Mouse (Mus musculus) midbrain, embryonic 12.5 days (tissue): ENCODE measurements around the gene Nxph2. TPM values are rescaled to one million over a fixed set of nuclear protein-coding genes. Genes with fewer than 3 reads are reported as not detected.
A peak's percentile ranks its signal among the peaks of the same experiment; 100 is the strongest.
"Not testable (repeated sequence)": the region's sequence is repeated elsewhere in the genome, so short reads cannot be mapped to it uniquely, and the experiment has no call there.

Experiments
- ATAC-seq: fragments of 200-750 bp; cut with Nextera tagmentation; 2 replicates; pipeline ENCODE4 v1.8.0; 2017; ENCODE audit warnings: low read depth, moderate TSS enrichment, moderate library complexity; ENCODE audit not compliant: low FRiP score
- H3K27ac ChIP-seq: fragments of 300-500 bp; sonication (generic); replicated peaks from 2 replicates; pipeline ENCODE4 v1.5.1; 2016; ENCODE audit warnings: mild to moderate bottlenecking
- H3K27me3 ChIP-seq: fragments of 300-500 bp; sonication (generic); 2 replicates; pipeline ENCODE4 v1.6.1; 2016; ENCODE audit warnings: mild to moderate bottlenecking
- H3K36me3 ChIP-seq: fragments of 300-500 bp; sonication (generic); 2 replicates; pipeline ENCODE4 v1.6.1; 2016
- H3K4me1 ChIP-seq: fragments of 300-500 bp; sonication (generic); 2 replicates; pipeline ENCODE4 v1.6.1; 2016
- H3K4me2 ChIP-seq: fragments of 300-500 bp; sonication (generic); replicated peaks from 2 replicates; pipeline ENCODE4 v1.6.1; 2016; ENCODE audit warnings: mild to moderate bottlenecking, moderate library complexity
- H3K4me3 ChIP-seq: fragments of 300-500 bp; sonication (generic); 2 replicates; pipeline ENCODE4 v1.5.1; 2016; ENCODE audit warnings: mild to moderate bottlenecking
- H3K9ac ChIP-seq: fragments of 300-500 bp; sonication (generic); replicated peaks from 2 replicates; pipeline ENCODE4 v1.6.1; 2016; ENCODE audit warnings: mild to moderate bottlenecking, moderate library complexity
- H3K9me3 ChIP-seq: fragments of 300-500 bp; sonication (generic); 2 replicates; pipeline ENCODE4 v1.6.1; 2016; ENCODE audit warnings: mild to moderate bottlenecking
- WGBS: fragments of 180-500 bp; shearing (Covaris S2); methylation state at CpG from one replicate; pipeline ENCODE4 v1.1.7; 2016; 5-methylcytosine and 5-hydroxymethylcytosine counted together
- polyA plus RNA-seq: library from polyadenylated mRNA; unstranded; fragments of >200 nt; fragmentation: Nextera tagmentation; extraction: Ambion mirVana; gene quantifications from 2 replicates; pipeline ENCODE4 v1.2.1, GENCODE M21; 2016

Gene Nxph2
- polyA plus RNA-seq = not detected in 2 replicates

DNA sequence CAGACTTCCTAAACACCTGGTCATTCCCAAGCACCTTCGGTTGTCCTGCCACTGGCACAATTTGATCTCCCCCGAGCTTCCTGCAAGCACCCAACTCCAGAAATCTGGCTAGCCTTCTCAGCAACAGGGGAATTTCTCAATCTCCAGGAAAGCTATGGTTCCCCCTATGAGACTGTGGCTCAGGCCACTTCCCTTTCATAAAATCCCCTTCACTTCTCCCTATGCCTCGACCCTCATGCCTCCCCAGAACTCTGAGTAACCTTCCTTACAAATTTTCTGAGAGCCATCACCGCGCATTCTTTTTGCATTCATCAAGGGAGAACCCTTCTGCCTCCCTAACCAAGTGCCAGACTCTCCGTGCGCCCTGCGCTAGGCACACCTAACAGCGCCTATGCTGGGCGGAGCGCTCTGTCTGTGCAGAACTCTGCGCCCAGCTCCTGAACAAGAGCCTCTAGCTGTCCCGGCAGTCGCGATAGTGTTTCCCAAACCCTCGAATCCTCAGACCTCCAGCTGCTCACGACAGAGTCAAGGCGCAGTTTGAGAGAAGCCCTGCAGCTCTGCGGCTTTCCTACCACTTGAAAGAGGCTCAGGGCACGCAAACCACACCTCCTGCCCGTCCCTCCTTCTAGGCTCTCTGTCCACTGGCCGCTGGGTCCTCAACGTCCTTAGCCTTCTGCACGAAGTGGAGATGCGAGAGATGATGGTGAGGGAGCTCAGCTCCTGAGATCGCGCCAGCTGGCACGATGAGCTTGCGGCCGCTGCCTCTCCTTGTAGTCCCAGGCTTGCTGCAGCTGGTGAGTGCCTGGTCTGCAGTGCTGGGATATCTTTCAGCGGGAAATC, at the start of gene Nxph2:
Gene Nxph2 (plus strand): TSS at position 501 of the 840 bp plus-strand sequence.
- WGBS = 3% methylated on average over 31 of the region's 31 CpGs
- H3K9ac ChIP-seq = peak within 1 kb of the TSS; percentile 43

GRCm38 (mm10) chr2:23290991-23291390, 30.1 kb upstream of the Nxph2 start:
- H3K27ac ChIP-seq, H3K4me3 ChIP-seq, H3K27me3 ChIP-seq, ATAC-seq, H3K9ac ChIP-seq, H3K4me1 ChIP-seq, H3K4me2 ChIP-seq, H3K36me3 ChIP-seq, H3K9me3 ChIP-seq: not testable (repeated sequence)
- WGBS = 57% methylated on average over 19 of the region's 19 CpGs

More for the DNA sequence above, at the start of gene Nxph2:
- H3K36me3 ChIP-seq = no peaks in the 10 kb centered on the region
- ATAC-seq = peak; percentile 83
- peaks cover 13% of the 10 kb centered on the region for H3K27me3 ChIP-seq
- peak within 1 kb of the TSS; percentile 86 for H3K4me2 ChIP-seq
- H3K4me3 ChIP-seq = peak within 1 kb of the TSS; percentile 47
- H3K27ac ChIP-seq = no peak within 1 kb of the TSS
- H3K4me1 ChIP-seq = peaks cover 6% of the 10 kb centered on the region; the same call in 1 of the 2 replicates
- no peaks in the 10 kb centered on the region for H3K9me3 ChIP-seq

DNA sequence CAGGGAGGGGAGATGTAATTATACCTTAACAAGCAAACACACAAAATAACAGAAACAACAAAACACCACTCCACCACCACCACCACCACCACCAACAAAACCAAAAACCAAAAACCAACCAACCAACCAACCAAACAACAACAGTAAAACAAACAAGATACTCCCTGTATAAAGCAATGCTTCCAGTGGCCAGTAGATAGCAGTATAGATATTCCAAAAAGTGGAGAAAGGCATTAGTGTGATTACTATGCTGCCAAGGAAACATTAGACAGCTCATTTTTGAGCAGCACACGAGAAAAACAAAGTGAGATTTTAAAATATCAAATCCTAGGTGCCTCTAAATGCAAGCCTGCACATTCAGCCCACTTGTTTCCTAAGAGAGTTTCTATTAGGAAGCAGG, 6.2 kb upstream of the Nxph2 start:
- Histone ChIP-seq H3K4me1 (no peaks in the 10 kb centered on the region), H3K27me3 (no peaks in the 10 kb centered on the region), H3K9me3 (no peaks in the 10 kb centered on the region), H3K27ac (no peak overlapping the region), H3K9ac (no peak overlapping the region), H3K4me3 (no peak overlapping the region), H3K4me2 (no peak overlapping the region), H3K36me3 (no peaks in the 10 kb centered on the region)
- WGBS = 16% methylated on average over 1 of the region's 1 CpGs
- no peak for ATAC-seq

Other genes with a start within 250 kb of the Nxph2 start
- gene Mastl, start 165.2 kb upstream of the Nxph2 start, polyA plus RNA-seq = 10.3 and 12.4 TPM in 2 replicates
- gene Yme1l1, start 164.9 kb upstream of the Nxph2 start, polyA plus RNA-seq = 86.8 and 93.0 TPM in 2 replicates
- not detected in 2 replicates for gene 4931423N10Rik, start 113.8 kb upstream of the Nxph2 start, polyA plus RNA-seq